Mouse (Mus musculus) mesoderm, embryonic 11.5 days (tissue): ENCODE results near the gene Nub1.
A peak's percentile ranks its signal among the peaks of the same experiment; 100 is the strongest.

ENCODE experiments used
- DNase-seq: peaks from one replicate; pipeline ENCODE4 v3.0.0-alpha.2; 2012; ENCODE audit warnings: low read depth, low spot score

Nub1 gene

GRCm38 (mm10) chr5:24741172-24741885 lies 56.0 kb downstream of the Nub1 start:
- no peak for DNase-seq

GRCm38 (mm10) chr5:24743956-24744355 lies 58.6 kb downstream of the Nub1 start:
- DNase-seq, result no peak

- DNase-seq, result no peak
Observed at GRCm38 (mm10) chr5:24747533-24747932, 62.2 kb downstream of the Nub1 start.

GRCm38 (mm10) chr5:24749731-24750130 lies 64.4 kb downstream of the Nub1 start:
- DNase-seq, result no peak

- peak; percentile 90 for DNase-seq
Observed at GRCm38 (mm10) chr5:24750321-24751304, 65.3 kb downstream of the Nub1 start.

GRCm38 (mm10) chr5:24751305-24752174 lies 66.2 kb downstream of the Nub1 start:
- peak; percentile 58 for DNase-seq

GRCm38 (mm10) chr5:24752175-24752498 lies 66.8 kb downstream of the Nub1 start:
- no peak for DNase-seq

- no peak for DNase-seq
Observed at GRCm38 (mm10) chr5:24756931-24757330, 71.6 kb downstream of the Nub1 start.

- DNase-seq, result no peak
Observed at GRCm38 (mm10) chr5:24757816-24758215, 72.5 kb downstream of the Nub1 start, which contains the start of gene Crygn. Gene Crygn (minus strand): TSS chr5:24758008.
